Mouse (Mus musculus): ENCODE results near the gene Limch1.

DNA sequence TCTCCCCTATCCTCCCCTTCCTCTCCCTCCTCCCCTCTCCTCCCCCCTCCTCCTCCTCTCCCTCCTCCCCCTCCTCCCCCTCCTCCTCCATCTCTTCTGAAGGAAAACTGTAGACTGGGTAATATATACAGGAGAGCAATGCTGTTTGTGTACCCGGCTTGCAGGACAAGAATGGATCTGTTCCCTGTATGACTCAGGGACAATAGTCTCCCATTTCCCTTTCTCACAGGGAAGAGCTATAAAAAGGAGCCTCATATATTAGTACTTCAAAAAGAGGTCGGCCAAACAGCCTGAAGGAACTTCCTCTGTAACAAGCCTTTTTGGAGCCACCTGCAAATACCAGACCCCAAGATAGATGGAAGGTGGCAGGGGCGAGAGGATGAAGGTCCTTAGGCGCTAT, 23.4 kb downstream of the Limch1 start:
- TF ChIP-seq MAFK (IDR thresholded peaks at IDR 0.05; ENCODE audit: insufficient read depth, low read depth, low read length) = no peak
- TF ChIP-seq ZNF384 (IDR thresholded peaks at IDR 0.05; ENCODE audit: low read depth, low read length) = no peak
